Mouse (Mus musculus): ENCODE measurements around the gene Psmb3.

The Psmb3 gene

GRCm38 (mm10) chr11:97668160-97668559 lies 35.0 kb upstream of the Psmb3 start:
- DNase-seq (ENCODE audit: low spot score) = no peak

GRCm38 (mm10) chr11:97669268-97669667 lies 33.9 kb upstream of the Psmb3 start:
- DNase-seq (ENCODE audit: low spot score) = peak; percentile 55

- no peak for DNase-seq (ENCODE audit: low spot score)
Measured at GRCm38 (mm10) chr11:97669829-97670228, 33.4 kb upstream of the Psmb3 start.

GRCm38 (mm10) chr11:97670234-97671176 lies 32.7 kb upstream of the Psmb3 start:
- no peak for DNase-seq (ENCODE audit: low spot score)

- DNase-seq (ENCODE audit: low spot score) = no peak
Measured at GRCm38 (mm10) chr11:97671177-97671527, 32.0 kb upstream of the Psmb3 start.

GRCm38 (mm10) chr11:97673148-97673547 lies 30.1 kb upstream of the Psmb3 start:
- DNase-seq (ENCODE audit: low spot score) = no peak

GRCm38 (mm10) chr11:97676050-97676754 lies 27.0 kb upstream of the Psmb3 start:
- DNase-seq (ENCODE audit: low spot score) = no peak

GRCm38 (mm10) chr11:97677381-97677780 lies 25.8 kb upstream of the Psmb3 start:
- no peak for DNase-seq (ENCODE audit: low spot score)

- DNase-seq (ENCODE audit: low spot score) = no peak
Measured at GRCm38 (mm10) chr11:97677842-97678241, 25.4 kb upstream of the Psmb3 start.

- DNase-seq (ENCODE audit: low spot score) = no peak
Measured at GRCm38 (mm10) chr11:97678301-97678700, 24.9 kb upstream of the Psmb3 start.

- DNase-seq (ENCODE audit: low spot score) = no peak
Measured at GRCm38 (mm10) chr11:97680430-97680829, 22.8 kb upstream of the Psmb3 start.

GRCm38 (mm10) chr11:97682504-97683055 lies 20.6 kb upstream of the Psmb3 start:
- no peak for DNase-seq (ENCODE audit: low spot score)

GRCm38 (mm10) chr11:97684063-97684680 lies 19.0 kb upstream of the Psmb3 start:
- no peak for DNase-seq (ENCODE audit: low spot score)

- DNase-seq (ENCODE audit: low spot score) = no peak
Measured at GRCm38 (mm10) chr11:97684766-97685165, 18.4 kb upstream of the Psmb3 start.

GRCm38 (mm10) chr11:97685613-97686321 lies 17.4 kb upstream of the Psmb3 start, which contains the start of gene Cisd3:
TSS of gene Cisd3 (plus strand) at chr11:97685826.
- DNase-seq (ENCODE audit: low spot score) = peak; percentile 95

- no peak for DNase-seq (ENCODE audit: low spot score)
Measured at GRCm38 (mm10) chr11:97686322-97686908, 16.8 kb upstream of the Psmb3 start.

GRCm38 (mm10) chr11:97687061-97687460 lies 16.1 kb upstream of the Psmb3 start:
- DNase-seq (ENCODE audit: low spot score) = no peak

GRCm38 (mm10) chr11:97689861-97690260 lies 13.3 kb upstream of the Psmb3 start:
- DNase-seq (ENCODE audit: low spot score) = peak; percentile 58

GRCm38 (mm10) chr11:97694435-97694834 lies 8.8 kb upstream of the Psmb3 start:
- DNase-seq (ENCODE audit: low spot score) = no peak

- DNase-seq (ENCODE audit: low spot score) = no peak
Measured at GRCm38 (mm10) chr11:97694921-97695711, 8.1 kb upstream of the Psmb3 start.
